8 mouse cellular contexts compared by ENCODE assay signal in the genomic region with DNA sequence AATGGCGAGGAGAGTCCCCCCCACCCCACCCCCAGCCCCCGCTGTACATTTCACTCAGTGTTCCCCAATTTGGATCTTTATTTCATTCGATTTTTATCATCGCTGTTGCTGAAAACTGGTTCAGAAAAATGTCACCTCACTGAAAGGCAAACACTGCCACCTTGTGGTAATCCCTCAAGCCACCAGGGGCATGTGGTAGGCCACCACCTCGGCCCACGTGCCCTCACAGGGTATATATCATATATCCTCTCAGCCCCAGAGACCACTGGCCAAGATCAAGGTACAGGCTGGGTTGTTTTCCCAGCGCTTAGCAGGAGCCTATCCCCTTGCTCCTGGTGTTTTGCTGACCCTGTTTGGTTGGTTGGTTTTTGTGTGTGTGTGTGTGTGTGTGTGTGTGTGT. TPM values are rescaled to one million over a fixed set of nuclear protein-coding genes. Genes with fewer than 3 reads are reported as not detected.
DNase-seq lines count a peak whose midpoint lies in the region; ATAC-seq and TF ChIP-seq lines count a peak whose summit lies in the region.

No protein-coding gene starts in this region.

- H3K4me1 ChIP-seq in intestine, embryonic 15.5 days (replicated peaks) = no peaks in the 10 kb centered on the region
- H3K4me1 ChIP-seq in liver, embryonic 15.5 days (replicated peaks) = no peaks in the 10 kb centered on the region
- H3K4me1 ChIP-seq in olfactory bulb, adult 2 months (ENCODE audit: control insufficient read depth, insufficient read depth, low read length) = no peaks in the 10 kb centered on the region

- no peaks in the 10 kb centered on the region for H3K9me3 ChIP-seq in intestine, embryonic 15.5 days
- no peaks in the 10 kb centered on the region for H3K9me3 ChIP-seq in liver, embryonic 15.5 days (replicated peaks)

- 22% methylated on average over 7 of the region's 7 CpGs for WGBS in intestine, embryonic 15.5 days
- 15% methylated on average over 7 of the region's 7 CpGs for WGBS in liver, embryonic 15.5 days (ENCODE audit: insufficient replicate concordance)
- WGBS in olfactory bulb, adult 2 months = 11% methylated on average over 7 of the region's 7 CpGs

- H3K27ac ChIP-seq in intestine, embryonic 15.5 days = no peak overlapping the region
- no peak overlapping the region for H3K27ac ChIP-seq in liver, embryonic 15.5 days (replicated peaks)
- H3K27ac ChIP-seq in olfactory bulb, adult 2 months (ENCODE audit: insufficient read depth, low read depth, low read length) = no peak overlapping the region

- no peak overlapping the region for H3K4me2 ChIP-seq in intestine, embryonic 15.5 days (replicated peaks)
- no peak overlapping the region for H3K4me2 ChIP-seq in liver, embryonic 15.5 days

- no peak overlapping the region for H3K9ac ChIP-seq in intestine, embryonic 15.5 days
- H3K9ac ChIP-seq in liver, embryonic 15.5 days = no peak overlapping the region

- peak; percentile 67 for DNase-seq in urinary bladder, postnatal 14 days (ENCODE audit: low spot score)
- no peak for DNase-seq in urinary bladder, postnatal 4 days (ENCODE audit: low spot score in 2 of 2)
- peak; percentile 68 for DNase-seq in adrenal gland, postnatal 25 days
- no peak for DNase-seq in ovary, postnatal 36 days (ENCODE audit: low spot score)

- H3K36me3 ChIP-seq in intestine, embryonic 15.5 days = no peaks in the 10 kb centered on the region
- no peaks in the 10 kb centered on the region for H3K36me3 ChIP-seq in liver, embryonic 15.5 days (replicated peaks)

- ATAC-seq in erythroblast, adult 5-6 weeks (replicated peaks; ENCODE audit: low FRiP score, poor library complexity, severe bottlenecking) = peak; percentile 66; the same call in 1 of the 2 replicates
- ATAC-seq in intestine, embryonic 15.5 days = peak; percentile 65
- peak; percentile 40; the same call in 1 of the 2 replicates for ATAC-seq in liver, embryonic 15.5 days (ENCODE audit: insufficient read depth)

- TF ChIP-seq CTCF in olfactory bulb, adult 2 months (IDR thresholded peaks at IDR 0.05; ENCODE audit: insufficient read depth, low read depth, low read length) = peak; percentile 47

- no peaks in the 10 kb centered on the region for H3K27me3 ChIP-seq in intestine, embryonic 15.5 days (replicated peaks)
- H3K27me3 ChIP-seq in liver, embryonic 15.5 days = no peaks in the 10 kb centered on the region

- H3K4me3 ChIP-seq in intestine, embryonic 15.5 days (replicated peaks) = no peak overlapping the region
- H3K4me3 ChIP-seq in liver, embryonic 15.5 days (replicated peaks) = no peak overlapping the region
- H3K4me3 ChIP-seq in olfactory bulb, adult 2 months (ENCODE audit: insufficient read depth, low read depth, low read length) = no peak overlapping the region

- TF ChIP-seq POLR2A in olfactory bulb, adult 2 months (IDR thresholded peaks at IDR 0.05; ENCODE audit: insufficient read depth, low read depth, low read length) = no peak

RNA-seq across cellular contexts. Expression of gene Ccdc114, which starts 11.2 kb away (rescaled TPM):
- 26.4 and 27.9 TPM in 2 replicates for total RNA-seq in adrenal gland, postnatal 25 days (2021)
- 2.5 TPM in 1 of 2 replicates, not detected in the other for total RNA-seq in erythroblast, adult 5-6 weeks (2015; ENCODE audit: low replicate concordance)
- total RNA-seq in erythroblast, adult 5-6 weeks (2017; ENCODE audit: low replicate concordance) = 0.51 and 2.0 TPM in 2 replicates
- polyA plus RNA-seq in intestine, embryonic 15.5 days (2015; fragmentation: Nextera tagmentation; extraction: Ambion mirVana) = 4.3 and 4.5 TPM in 2 replicates
- polyA plus RNA-seq in liver, embryonic 15.5 days (2015; fragmentation: Nextera tagmentation; extraction: Ambion mirVana) = 0.91 and 1.2 TPM in 2 replicates
- not detected in 2 replicates for polyA plus RNA-seq in olfactory bulb, adult 2 months (2012; ENCODE audit: insufficient read depth, insufficient read length, low replicate concordance, missing spikeins)

RNA-seq across cellular contexts. Expression of gene Emp3, which starts 13.9 kb away (rescaled TPM):
- 231 and 241 TPM in 2 replicates for total RNA-seq in adrenal gland, postnatal 25 days (2021)
- total RNA-seq in erythroblast, adult 5-6 weeks (2015; ENCODE audit: low replicate concordance) = 56.4 and 143 TPM in 2 replicates
- 48.2 and 77.1 TPM in 2 replicates for total RNA-seq in erythroblast, adult 5-6 weeks (2017; ENCODE audit: low replicate concordance)
- polyA plus RNA-seq in intestine, embryonic 15.5 days (2015; fragmentation: Nextera tagmentation; extraction: Ambion mirVana) = 141 and 168 TPM in 2 replicates
- 59.9 and 65.0 TPM in 2 replicates for polyA plus RNA-seq in liver, embryonic 15.5 days (2015; fragmentation: Nextera tagmentation; extraction: Ambion mirVana)
- not detected in 2 replicates for polyA plus RNA-seq in olfactory bulb, adult 2 months (2012; ENCODE audit: insufficient read depth, insufficient read length, low replicate concordance, missing spikeins)

RNA-seq across cellular contexts. Expression of gene Tmem143, which starts 38.4 kb away (rescaled TPM):
- total RNA-seq in adrenal gland, postnatal 25 days (2021) = 53.0 and 61.3 TPM in 2 replicates
- total RNA-seq in erythroblast, adult 5-6 weeks (2015; ENCODE audit: low replicate concordance) = 1.3 TPM in 1 of 2 replicates, not detected in the other
- 0.26 and 3.8 TPM in 2 replicates for total RNA-seq in erythroblast, adult 5-6 weeks (2017; ENCODE audit: low replicate concordance)
- 5.8 and 7.0 TPM in 2 replicates for polyA plus RNA-seq in intestine, embryonic 15.5 days (2015; fragmentation: Nextera tagmentation; extraction: Ambion mirVana)
- polyA plus RNA-seq in liver, embryonic 15.5 days (2015; fragmentation: Nextera tagmentation; extraction: Ambion mirVana) = 3.6 and 4.0 TPM in 2 replicates
- not detected in 2 replicates for polyA plus RNA-seq in olfactory bulb, adult 2 months (2012; ENCODE audit: insufficient read depth, insufficient read length, low replicate concordance, missing spikeins)

RNA-seq across cellular contexts. Expression of gene Syngr4, which starts 38.6 kb away (rescaled TPM):
- total RNA-seq in adrenal gland, postnatal 25 days (2021) = 0.70 TPM in 1 of 2 replicates, not detected in the other
- 4.0 TPM in 1 of 2 replicates, not detected in the other for total RNA-seq in erythroblast, adult 5-6 weeks (2015; ENCODE audit: low replicate concordance)
- not detected in 2 replicates for total RNA-seq in erythroblast, adult 5-6 weeks (2017; ENCODE audit: low replicate concordance)
- polyA plus RNA-seq in intestine, embryonic 15.5 days (2015; fragmentation: Nextera tagmentation; extraction: Ambion mirVana) = 0.85 and 1.00 TPM in 2 replicates
- polyA plus RNA-seq in liver, embryonic 15.5 days (2015; fragmentation: Nextera tagmentation; extraction: Ambion mirVana) = 0.94 and 1.3 TPM in 2 replicates
- polyA plus RNA-seq in olfactory bulb, adult 2 months (2012; ENCODE audit: insufficient read depth, insufficient read length, low replicate concordance, missing spikeins) = not detected in 2 replicates

RNA-seq across cellular contexts. Expression of gene Grin2d, which starts 56.9 kb away (rescaled TPM):
- total RNA-seq in adrenal gland, postnatal 25 days (2021) = 0.43 and 1.2 TPM in 2 replicates
- not detected in 2 replicates for total RNA-seq in erythroblast, adult 5-6 weeks (2015; ENCODE audit: low replicate concordance)
- 0.28 TPM in 1 of 2 replicates, not detected in the other for total RNA-seq in erythroblast, adult 5-6 weeks (2017; ENCODE audit: low replicate concordance)
- 0.49 and 0.51 TPM in 2 replicates for polyA plus RNA-seq in intestine, embryonic 15.5 days (2015; fragmentation: Nextera tagmentation; extraction: Ambion mirVana)
- polyA plus RNA-seq in liver, embryonic 15.5 days (2015; fragmentation: Nextera tagmentation; extraction: Ambion mirVana) = 0.05 TPM in 2 replicates
- polyA plus RNA-seq in olfactory bulb, adult 2 months (2012; ENCODE audit: insufficient read depth, insufficient read length, low replicate concordance, missing spikeins) = not detected in 2 replicates

Comparison
In these comparisons a context has a peak if more than half of its experiments do, and no peak if none do; other contexts are left out.
1. DNase-seq: peak in urinary bladder, postnatal 14 days (single experiment) and adrenal gland, postnatal 25 days (single experiment); none in urinary bladder, postnatal 4 days (0 of 2) and ovary, postnatal 36 days (single experiment).
2. Peak in every context shown above with its lines, with median percentiles within 50 percentile points of each other: ATAC-seq.